Mouse (Mus musculus) lung, postnatal 0 days (tissue): ENCODE measurements around the gene Ap5z1.

Experiments
- CTCF ChIP-seq: IDR thresholded peaks from 2 replicates; pipeline ENCODE4 v1.5.1; 2016; ENCODE audit warnings: antibody characterized with exemption, mild to moderate bottlenecking
- EP300 ChIP-seq: IDR thresholded peaks from 2 replicates; pipeline ENCODE4 v1.6.1; 2016; ENCODE audit warnings: antibody characterized with exemption, mild to moderate bottlenecking, control low read depth

DNA sequence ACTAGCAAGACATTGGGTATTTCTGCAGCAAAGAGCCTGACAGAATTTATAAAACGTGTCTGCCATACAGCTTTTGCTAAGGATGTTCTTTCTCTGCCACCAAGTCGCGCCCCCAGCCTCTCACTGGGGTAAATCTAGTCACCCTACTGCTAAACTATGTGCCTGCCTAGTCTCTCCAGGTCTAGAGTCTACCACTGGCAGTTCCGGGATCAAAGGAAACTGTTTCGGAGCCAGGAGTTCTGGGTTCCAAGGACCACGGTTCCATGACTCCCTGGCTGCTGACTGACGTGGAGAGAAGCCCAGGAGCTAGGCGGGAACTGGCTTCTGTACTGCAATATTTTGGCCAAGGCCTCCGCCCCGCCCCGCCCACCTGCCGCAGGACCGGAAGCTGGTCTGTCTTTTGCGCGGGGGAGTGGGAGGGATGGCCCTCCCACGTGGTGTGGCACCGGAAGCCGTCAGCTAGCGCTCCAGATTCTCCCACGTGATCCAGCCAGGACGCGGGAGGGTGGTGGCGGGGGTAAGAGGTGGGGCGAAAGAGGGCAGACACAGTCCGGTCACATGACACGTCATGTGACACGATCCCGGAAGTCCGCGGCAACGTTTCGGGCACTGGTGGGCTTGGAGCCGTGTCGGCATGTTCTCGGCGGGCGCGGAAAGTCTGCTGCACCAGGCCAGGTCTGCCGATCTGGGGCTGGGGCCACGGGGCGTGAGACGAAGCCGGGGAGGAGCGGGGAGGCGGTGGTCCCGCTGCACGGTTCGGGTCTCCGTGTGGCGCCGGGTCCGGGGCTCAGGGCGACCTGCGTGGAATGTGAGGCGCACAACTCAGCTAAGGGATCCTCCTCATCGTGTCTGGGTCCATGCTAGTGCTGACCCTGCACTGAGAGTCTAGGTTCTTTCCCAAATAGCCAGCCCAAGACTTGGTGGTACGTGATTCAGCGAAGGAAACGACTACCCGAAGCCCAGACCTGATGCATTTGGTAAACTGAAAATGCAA, at the start of gene Ap5z1:
- TF ChIP-seq CTCF: no peak
- TF ChIP-seq EP300: peak; percentile 29; the same call in 1 of the 2 replicates
